Mouse (Mus musculus) hindbrain, postnatal 0 days (tissue): ENCODE data around the gene Polr2m. TPM values are rescaled to one million over a fixed set of nuclear protein-coding genes. Genes with fewer than 3 reads are reported as not detected.
A peak's percentile ranks its signal among the peaks of the same experiment; 100 is the strongest.

Experiments
- ATAC-seq: fragments of 200-750 bp; cut with Nextera tagmentation; 2 replicates; pipeline ENCODE4 v1.8.0; 2017; ENCODE audit warnings: mild to moderate bottlenecking, moderate TSS enrichment, moderate library complexity
- DNase-seq: peaks from one replicate; pipeline ENCODE4 v3.0.0-alpha.2; 2015; ENCODE audit warnings: low spot score
- H3K27ac ChIP-seq: fragments of 300-500 bp; sonication (generic); 2 replicates; pipeline ENCODE4 v1.5.1; 2014; ENCODE audit warnings: mild to moderate bottlenecking
- H3K27me3 ChIP-seq: fragments of 300-500 bp; sonication (generic); 2 replicates; pipeline ENCODE4 v1.6.1; 2014; ENCODE audit warnings: low read length, mixed read lengths; ENCODE audit not compliant: insufficient read depth
- H3K36me3 ChIP-seq: fragments of 300-500 bp; sonication (generic); 2 replicates; pipeline ENCODE4 v1.6.1; 2014; ENCODE audit warnings: low read length, mixed read lengths; ENCODE audit not compliant: insufficient read depth
- H3K4me1 ChIP-seq: fragments of 300-500 bp; sonication (generic); 2 replicates; pipeline ENCODE4 v1.6.1; 2014; ENCODE audit warnings: antibody characterized with exemption, low read length, mixed read lengths; ENCODE audit not compliant: insufficient read depth
- H3K4me2 ChIP-seq: fragments of 300-500 bp; sonication (generic); 2 replicates; pipeline ENCODE4 v1.6.1; 2014; ENCODE audit warnings: low read depth, mild to moderate bottlenecking, low read length, moderate library complexity, mixed read lengths
- H3K4me3 ChIP-seq: fragments of 300-500 bp; sonication (generic); 2 replicates; pipeline ENCODE4 v1.5.1; 2014; ENCODE audit warnings: low read length
- H3K9ac ChIP-seq: fragments of 300-500 bp; sonication (generic); replicated peaks from 2 replicates; pipeline ENCODE4 v1.6.1; 2014; ENCODE audit warnings: mild to moderate bottlenecking, low read length, moderate library complexity, mixed read lengths
- H3K9me3 ChIP-seq: fragments of 300-500 bp; sonication (generic); 2 replicates; pipeline ENCODE4 v1.6.1; 2016; ENCODE audit warnings: low read length, mixed read lengths
- CTCF ChIP-seq: IDR thresholded peaks from 2 replicates; pipeline ENCODE4 v1.5.1; 2016; ENCODE audit warnings: antibody characterized with exemption, control low read depth, low read depth
- WGBS: fragments of 180-500 bp; shearing (Covaris S2); extraction: QIAGEN DNeasy Blood & Tissue Kit; methylation state at CpG from one replicate; pipeline ENCODE4 v1.1.7; 2014; 5-methylcytosine and 5-hydroxymethylcytosine counted together
- polyA plus RNA-seq: library from polyadenylated mRNA; unstranded; fragments of >200 nt; fragmentation: Nextera tagmentation; extraction: Ambion mirVana; gene quantifications from 2 replicates; pipeline ENCODE4 v1.2.1, GENCODE M21; 2015
- total RNA-seq: library from RNA; depleted of rRNA; stranded (reverse); fragments of >200 nt; gene quantifications from 2 replicates; pipeline ENCODE4 v1.2.3, GENCODE M21; 2014

The Polr2m gene
- total and polyA plus RNA-seq, 2 experiments from 2014 or later, result 187 to 293 TPM

DNA sequence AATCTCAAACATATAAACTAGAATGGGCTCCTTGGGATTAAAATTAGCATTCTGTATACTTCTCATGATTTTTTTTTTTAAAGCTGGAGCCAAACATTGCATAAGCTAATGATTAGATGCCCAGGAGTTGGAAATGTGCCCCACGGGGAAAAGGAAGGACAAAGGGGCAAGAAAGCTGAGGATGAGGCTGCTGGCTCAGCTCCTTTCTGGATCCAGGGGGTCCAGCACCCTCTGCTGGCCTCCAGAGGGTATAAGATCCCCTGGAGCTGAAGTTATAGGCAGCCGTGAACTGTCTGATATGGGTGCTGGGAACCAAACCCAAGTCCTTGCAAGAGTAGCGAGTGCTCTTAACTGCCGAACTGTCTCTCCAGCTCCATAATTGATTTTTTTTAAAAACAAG lies 30.1 kb upstream of the Polr2m start:
- no peak overlapping the region for H3K9ac ChIP-seq
- no peak overlapping the region for H3K4me3 ChIP-seq
- 88% methylated on average over 4 of the region's 4 CpGs for WGBS
- DNase-seq (no peak), ATAC-seq (no peak)
- H3K9me3 ChIP-seq, result no peaks in the 10 kb centered on the region
- H3K27ac ChIP-seq, result no peak overlapping the region
- no peaks in the 10 kb centered on the region for H3K36me3 ChIP-seq
- H3K4me2 ChIP-seq, result no peak overlapping the region
- no peak for TF ChIP-seq CTCF
- no peaks in the 10 kb centered on the region for H3K27me3 ChIP-seq
- H3K4me1 ChIP-seq, result no peaks in the 10 kb centered on the region

DNA sequence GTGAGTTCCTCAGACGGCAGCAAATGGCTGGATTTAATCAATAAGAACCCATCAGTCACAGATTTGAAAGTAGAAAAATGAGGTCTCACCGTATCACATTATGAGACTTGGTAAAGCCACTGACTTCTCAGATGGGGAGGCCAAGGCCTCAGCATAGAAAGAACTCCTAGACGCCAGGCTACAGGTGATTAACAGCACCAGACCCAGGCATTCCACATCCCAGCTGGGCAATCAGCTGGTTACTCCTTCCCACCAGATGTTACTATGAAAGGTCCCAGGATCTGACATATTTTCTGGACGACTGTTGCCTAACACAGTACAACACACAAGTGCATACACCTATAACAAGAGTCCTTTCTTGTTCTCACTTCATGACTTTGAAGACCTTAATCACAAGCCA lies 27.8 kb upstream of the Polr2m start:
- H3K4me3 ChIP-seq, result no peak overlapping the region
- H3K36me3 ChIP-seq, result no peaks in the 10 kb centered on the region
- ATAC-seq (no peak), DNase-seq (no peak)
- no peaks in the 10 kb centered on the region for H3K9me3 ChIP-seq
- no peaks in the 10 kb centered on the region for H3K27me3 ChIP-seq
- no peak for TF ChIP-seq CTCF
- H3K27ac ChIP-seq, result no peak overlapping the region
- no peak overlapping the region for H3K9ac ChIP-seq
- no peaks in the 10 kb centered on the region for H3K4me1 ChIP-seq
- WGBS, result 85% methylated on average over 4 of the region's 4 CpGs
- no peak overlapping the region for H3K4me2 ChIP-seq

DNA sequence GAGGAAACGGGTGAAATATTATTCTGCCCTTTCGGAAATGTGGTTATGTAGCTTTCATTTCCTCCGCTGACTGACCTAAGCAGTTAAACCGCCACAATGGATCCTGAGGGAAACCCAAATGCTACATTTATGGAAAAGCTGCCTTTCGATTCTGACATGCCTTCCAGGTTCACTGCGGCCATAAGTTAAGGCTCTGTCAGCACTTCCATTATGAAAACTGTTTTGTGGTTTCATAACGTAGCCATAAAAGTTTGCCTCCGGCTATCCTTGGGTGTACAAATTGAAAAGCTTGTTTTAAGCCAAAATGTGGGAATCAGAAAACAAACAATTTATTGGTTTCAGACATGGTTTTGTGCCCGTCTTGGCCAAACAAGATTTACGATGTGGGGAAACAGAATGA lies 27.2 kb upstream of the Polr2m start:
- Histone ChIP-seq H3K4me1 (no peaks in the 10 kb centered on the region), H3K27me3 (no peaks in the 10 kb centered on the region), H3K9ac (no peak overlapping the region), H3K9me3 (no peaks in the 10 kb centered on the region), H3K4me3 (no peak overlapping the region), H3K4me2 (no peak overlapping the region), H3K27ac (no peak overlapping the region), H3K36me3 (no peaks in the 10 kb centered on the region)
- no peak for TF ChIP-seq CTCF
- WGBS, result 87% methylated on average over 10 of the region's 10 CpGs
- DNase-seq (peak; percentile 5), ATAC-seq (no peak)

- TF ChIP-seq CTCF, result no peak
- Histone ChIP-seq H3K36me3 (no peaks in the 10 kb centered on the region), H3K9ac (no peak overlapping the region)
These were observed 12.9 kb upstream of the Polr2m start for GRCm38 (mm10) chr9:71498391-71499182.

DNA sequence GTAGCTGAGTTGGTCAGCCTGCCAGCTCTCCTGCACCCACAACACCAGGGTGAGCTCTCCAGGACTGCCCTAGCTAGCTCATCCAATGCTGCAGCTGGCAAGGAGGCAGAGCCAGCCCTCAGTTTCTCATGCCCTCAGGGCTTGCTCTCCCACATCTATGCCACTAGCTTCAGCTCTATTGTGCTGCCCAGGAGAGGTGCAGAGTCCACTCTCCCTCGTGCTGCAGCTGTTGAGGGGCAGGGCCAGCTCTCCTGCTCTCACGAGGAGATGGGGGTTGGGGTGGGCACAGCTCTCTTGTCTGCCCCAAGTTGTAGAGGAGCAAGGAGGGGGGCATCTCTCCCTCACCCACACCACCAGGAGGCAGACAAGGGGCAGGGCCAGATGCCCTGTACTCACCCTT lies 10.9 kb upstream of the Polr2m start:
- WGBS, result 32% methylated on average over 2 of the region's 2 CpGs
- no peak for DNase-seq

More at GRCm38 (mm10) chr9:71498391-71499182, 12.9 kb upstream of the Polr2m start:
- no peak overlapping the region for H3K4me3 ChIP-seq
- no peak overlapping the region for H3K27ac ChIP-seq
- H3K4me2 ChIP-seq, result no peak overlapping the region
- no peaks in the 10 kb centered on the region for H3K9me3 ChIP-seq
- no peaks in the 10 kb centered on the region for H3K4me1 ChIP-seq
- DNase-seq, result no peak
- WGBS, result 65% methylated on average over 10 of the region's 10 CpGs
- ATAC-seq, result no peak
- no peaks in the 10 kb centered on the region for H3K27me3 ChIP-seq

DNA sequence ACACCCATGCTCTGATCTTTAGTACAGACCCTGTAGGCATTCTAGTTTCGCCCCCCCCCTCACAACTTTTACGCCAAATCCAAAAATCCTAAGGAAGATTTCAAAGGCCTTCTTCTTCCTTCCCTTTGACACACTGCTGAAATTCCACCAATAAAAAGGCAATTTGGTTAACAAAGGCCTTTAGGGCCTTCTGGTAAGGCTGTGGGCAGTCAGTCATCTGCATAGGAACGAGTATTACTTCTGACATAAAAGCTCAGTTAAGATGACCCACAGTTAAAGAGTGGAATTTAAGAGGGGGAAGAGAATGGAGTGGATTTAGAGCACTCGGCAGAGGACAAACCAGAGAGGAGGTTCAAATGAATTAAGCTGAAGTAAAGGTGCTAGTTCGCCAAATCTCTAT lies 8.0 kb upstream of the Polr2m start:
- Histone ChIP-seq H3K9me3 (no peaks in the 10 kb centered on the region), H3K27ac (no peak overlapping the region), H3K9ac (no peak overlapping the region), H3K4me2 (no peak overlapping the region), H3K27me3 (no peaks in the 10 kb centered on the region), H3K4me1 (no peaks in the 10 kb centered on the region), H3K4me3 (no peak overlapping the region), H3K36me3 (no peaks in the 10 kb centered on the region)
- DNase-seq, result no peak
- no peak for TF ChIP-seq CTCF
- 56% methylated on average over 5 of the region's 5 CpGs for WGBS
- no peak for ATAC-seq

More for the DNA sequence above, 10.9 kb upstream of the Polr2m start:
- Histone ChIP-seq H3K9me3 (no peaks in the 10 kb centered on the region), H3K36me3 (no peaks in the 10 kb centered on the region), H3K9ac (no peak overlapping the region), H3K4me2 (no peak overlapping the region), H3K27me3 (no peaks in the 10 kb centered on the region), H3K4me1 (no peaks in the 10 kb centered on the region), H3K4me3 (no peak overlapping the region), H3K27ac (no peak overlapping the region)
- no peak for ATAC-seq
- no peak for TF ChIP-seq CTCF

DNA sequence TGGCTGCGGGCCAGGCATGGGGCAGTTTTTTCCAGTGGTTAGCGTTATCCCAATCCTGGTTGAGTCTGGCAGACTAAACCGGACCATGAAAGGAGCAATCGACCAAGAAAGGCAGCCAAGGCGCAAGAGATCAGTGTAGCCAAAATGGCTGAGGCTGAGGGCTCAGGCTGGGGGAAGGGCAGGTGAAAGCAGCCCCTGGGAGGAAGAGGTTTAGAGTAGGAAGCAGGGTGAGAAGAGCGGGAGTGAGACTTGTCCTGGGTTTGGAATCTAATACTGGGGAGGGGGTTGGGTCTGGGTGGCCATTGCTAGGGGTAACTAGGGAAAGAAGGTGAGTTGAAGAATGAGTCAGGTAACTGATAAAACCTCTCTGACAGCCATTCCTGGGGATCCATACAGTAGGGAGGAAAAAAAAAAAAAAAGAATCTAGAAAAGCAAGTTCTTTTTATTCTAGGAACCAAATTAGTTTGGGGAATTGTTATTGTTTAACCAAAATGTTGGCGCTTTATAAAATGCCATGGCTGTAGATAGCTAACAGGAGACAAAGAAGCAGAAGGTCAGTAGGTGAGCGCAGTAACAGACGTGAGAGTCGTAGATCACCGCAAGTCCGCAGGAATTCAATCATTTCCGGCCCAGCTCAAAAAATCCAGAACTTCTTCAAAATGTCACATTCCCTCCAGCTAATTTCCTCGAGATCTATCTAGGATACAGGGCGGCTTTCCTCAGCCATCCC lies 6.7 kb upstream of the Polr2m start:
- H3K36me3 ChIP-seq, result no peaks in the 10 kb centered on the region
- WGBS, result 88% methylated on average over 15 of the region's 15 CpGs
- TF ChIP-seq CTCF, result no peak

More for the DNA sequence above, 6.7 kb upstream of the Polr2m start:
- Histone ChIP-seq H3K4me1 (no peaks in the 10 kb centered on the region), H3K4me3 (no peak overlapping the region), H3K9me3 (no peaks in the 10 kb centered on the region), H3K9ac (no peak overlapping the region), H3K27ac (no peak overlapping the region), H3K27me3 (0 out of 2 replicates have a peak, but pooled peaks cover 5% of the 10 kb centered on the region), H3K4me2 (no peak overlapping the region)
- no peak for ATAC-seq
- DNase-seq, result no peak
